Mouse (Mus musculus) embryonic fibroblast, embryonic 13.5 days (primary cell): ENCODE data around the gene Gm10309.

ENCODE experiments used
- CTCF ChIP-seq: IDR thresholded peaks from 2 replicates; pipeline ENCODE4 v1.5.1; 2011; ENCODE audit warnings: mild to moderate bottlenecking, control low read depth, low read length, moderate library complexity, borderline replicate concordance; ENCODE audit not compliant: insufficient read depth
- POLR2A ChIP-seq: IDR thresholded peaks from 2 replicates; pipeline ENCODE4 v1.6.1; 2011; ENCODE audit warnings: low read depth, mild to moderate bottlenecking, control low read depth, low read length, moderate library complexity

- TF ChIP-seq CTCF (no peak), POLR2A (no peak)
Observed at GRCm38 (mm10) chr17:86467967-86468366, 37.1 kb downstream of the Gm10309 start.
